8 mouse cellular contexts compared by ENCODE assay signal in the genomic region with DNA sequence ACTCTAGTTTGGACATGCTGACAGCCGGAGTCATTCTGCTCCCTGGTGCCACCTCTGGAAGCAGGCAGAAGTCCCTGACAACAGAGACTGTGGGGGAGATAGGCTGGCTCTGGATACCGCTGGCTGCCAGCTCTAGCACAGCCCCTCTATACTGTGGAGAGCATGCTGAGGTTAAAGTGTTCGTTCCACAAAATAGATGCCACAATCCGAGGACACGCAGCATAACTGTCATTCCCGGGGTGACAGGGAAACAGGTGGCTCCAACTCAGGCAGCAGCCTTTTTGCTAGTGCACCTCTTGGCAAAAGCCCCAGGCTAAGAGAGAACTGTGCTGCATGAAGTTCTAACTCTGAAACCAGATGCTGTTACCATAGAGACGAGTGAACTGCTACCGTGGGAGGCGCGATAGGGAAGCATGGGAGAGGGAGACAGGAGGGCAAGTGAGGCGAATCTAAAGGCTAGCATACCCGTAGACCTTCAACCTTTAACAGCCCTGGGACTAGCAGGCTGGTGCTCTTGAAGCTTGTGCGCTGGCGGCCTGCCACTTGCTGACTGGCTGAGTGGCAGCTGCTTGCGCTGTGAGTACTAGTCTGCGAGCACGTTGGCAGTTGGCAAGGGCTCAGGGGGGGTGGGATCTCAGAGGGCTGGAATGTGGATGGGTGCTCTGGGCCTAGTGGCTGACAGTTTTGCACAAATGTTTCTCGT. TPM values are rescaled to one million over a fixed set of nuclear protein-coding genes. Genes with fewer than 3 reads are reported as not detected.
DNase-seq lines count a peak whose midpoint lies in the region; ATAC-seq lines count a peak whose summit lies in the region.

No protein-coding gene starts in this region.

- peaks cover 6% of the 10 kb centered on the region; the same call in 1 of the 2 replicates for H3K4me1 ChIP-seq in hindbrain, embryonic 11.5 days (replicated peaks; ENCODE audit: control insufficient read depth, insufficient read depth, low read length)
- peaks cover 47% of the 10 kb centered on the region for H3K4me1 ChIP-seq in lung, embryonic 16.5 days (replicated peaks; ENCODE audit: control insufficient read depth, insufficient read depth, low read length)

- no peaks in the 10 kb centered on the region for H3K27me3 ChIP-seq in hindbrain, embryonic 11.5 days (ENCODE audit: control insufficient read depth, insufficient read depth, low read length)
- no peaks in the 10 kb centered on the region for H3K27me3 ChIP-seq in lung, embryonic 16.5 days (ENCODE audit: control insufficient read depth, insufficient read depth, low read depth, low read length)

- WGBS in hindbrain, embryonic 11.5 days = 48% methylated on average over 18 of the region's 18 CpGs
- 21% methylated on average over 18 of the region's 18 CpGs for WGBS in lung, embryonic 16.5 days

- H3K36me3 ChIP-seq in hindbrain, embryonic 11.5 days (ENCODE audit: control insufficient read depth, insufficient read depth, low read length) = no peaks in the 10 kb centered on the region
- H3K36me3 ChIP-seq in lung, embryonic 16.5 days (ENCODE audit: control insufficient read depth, insufficient read depth, low read length) = no peaks in the 10 kb centered on the region

- peak; percentile 69 for ATAC-seq in hindbrain, embryonic 11.5 days (ENCODE audit: low FRiP score)
- peak; percentile 92 for ATAC-seq in lung, embryonic 16.5 days (ENCODE audit: low read depth)
- ATAC-seq in erythroblast, adult 5-6 weeks (replicated peaks; ENCODE audit: low FRiP score, poor library complexity, severe bottlenecking) = no peak

- no peak overlapping the region for H3K27ac ChIP-seq in hindbrain, embryonic 11.5 days (ENCODE audit: low read depth, low read length)
- peak overlapping the region; percentile 84 for H3K27ac ChIP-seq in lung, embryonic 16.5 days (ENCODE audit: low read length)

- no peak overlapping the region for H3K4me2 ChIP-seq in hindbrain, embryonic 11.5 days (replicated peaks; ENCODE audit: low read depth, low read length)
- H3K4me2 ChIP-seq in lung, embryonic 16.5 days (ENCODE audit: low read depth, low read length) = peak overlapping the region; percentile 43

- no peak overlapping the region for H3K9ac ChIP-seq in hindbrain, embryonic 11.5 days (ENCODE audit: low read depth, low read length)
- H3K9ac ChIP-seq in lung, embryonic 16.5 days (ENCODE audit: low read length) = peak overlapping the region; percentile 41

- H3K4me3 ChIP-seq in hindbrain, embryonic 11.5 days (ENCODE audit: low read depth, low read length) = no peak overlapping the region
- peak overlapping the region; percentile 22 for H3K4me3 ChIP-seq in lung, embryonic 16.5 days (ENCODE audit: low read length)

- DNase-seq in 3T3-L1 (ENCODE audit: low read depth, low spot score) = peak; percentile 56
- DNase-seq in cerebellum, adult 9-10 months = peak; percentile 84
- DNase-seq in frontal cortex, postnatal 14 days (ENCODE audit: low spot score in 2 of 2) = peak; percentile 63 to 75
- peak; percentile 29 for DNase-seq in hindbrain, embryonic 11.5 days (ENCODE audit: low spot score)
- DNase-seq in layer of hippocampus, adult 9-11 months = peak; percentile 79
- DNase-seq in retina, postnatal 7 days (ENCODE audit: low read depth, low spot score) = peak; percentile 29

- H3K9me3 ChIP-seq in hindbrain, embryonic 11.5 days (ENCODE audit: control insufficient read depth, low read length) = no peaks in the 10 kb centered on the region
- no peaks in the 10 kb centered on the region for H3K9me3 ChIP-seq in lung, embryonic 16.5 days (ENCODE audit: control insufficient read depth, low read length)

RNA-seq across cellular contexts. Expression of gene Slc4a4, which starts 42.9 kb away (rescaled TPM):
- polyA plus RNA-seq in hindbrain, embryonic 11.5 days (2014; fragmentation: Nextera tagmentation; extraction: Ambion mirVana) = 1.6 and 2.6 TPM in 2 replicates
- polyA plus RNA-seq in lung, embryonic 16.5 days (2015; fragmentation: Nextera tagmentation; extraction: Ambion mirVana) = 2.4 and 2.8 TPM in 2 replicates
- not detected in 2 replicates for total RNA-seq in erythroblast, adult 5-6 weeks (2015; ENCODE audit: low replicate concordance)
- total RNA-seq in erythroblast, adult 5-6 weeks (2017; ENCODE audit: low replicate concordance) = not detected in 2 replicates

Comparison
In these comparisons a context has a peak if more than half of its experiments do, and no peak if none do; other contexts are left out.
1. DNase-seq: peak in every context shown above with its lines; median percentile 84 in cerebellum, adult 9-10 months; 79 in layer of hippocampus, adult 9-11 months; 69 in frontal cortex, postnatal 14 days; 56 in 3T3-L1; 29 in hindbrain, embryonic 11.5 days; 29 in retina, postnatal 7 days.